Mouse (Mus musculus) hindlimb bud, embryonic 11.5 days (tissue): ENCODE results near the gene Armc9.

Source experiments
- DNase-seq: peaks from one replicate; pipeline ENCODE4 v3.0.0-alpha.2; 2012; ENCODE audit warnings: low read depth, low spot score; ENCODE audit errors: extremely low spot score

The Armc9 gene

GRCm38 (mm10) chr1:86216412-86216811 is 61.8 kb downstream of the Armc9 start:
- DNase-seq: no peak

GRCm38 (mm10) chr1:86217976-86218375 is 63.4 kb downstream of the Armc9 start:
- no peak for DNase-seq

- no peak for DNase-seq
Measured at GRCm38 (mm10) chr1:86225195-86225594, 70.6 kb downstream of the Armc9 start.

GRCm38 (mm10) chr1:86228653-86229052 is 74.1 kb downstream of the Armc9 start:
- DNase-seq: no peak

- no peak for DNase-seq
Measured at GRCm38 (mm10) chr1:86229184-86229829, 74.7 kb downstream of the Armc9 start.

- DNase-seq: no peak
Measured at GRCm38 (mm10) chr1:86232631-86233030, 78.1 kb downstream of the Armc9 start.

GRCm38 (mm10) chr1:86233808-86234207 is 79.2 kb downstream of the Armc9 start:
- DNase-seq: no peak

- DNase-seq: no peak
Measured at GRCm38 (mm10) chr1:86235118-86235517, 80.5 kb downstream of the Armc9 start.

- no peak for DNase-seq
Measured at GRCm38 (mm10) chr1:86236442-86236841, 81.9 kb downstream of the Armc9 start.

GRCm38 (mm10) chr1:86239010-86239409 is 84.4 kb downstream of the Armc9 start:
- no peak for DNase-seq

- DNase-seq: no peak
Measured at GRCm38 (mm10) chr1:86239871-86240270, 85.3 kb downstream of the Armc9 start.

GRCm38 (mm10) chr1:86240959-86241358 is 86.4 kb downstream of the Armc9 start:
- DNase-seq: no peak

GRCm38 (mm10) chr1:86243490-86243889 is 88.9 kb downstream of the Armc9 start:
- no peak for DNase-seq

- DNase-seq: no peak
Measured at GRCm38 (mm10) chr1:86245301-86246085, 90.9 kb downstream of the Armc9 start.

- no peak for DNase-seq
Measured at GRCm38 (mm10) chr1:86253410-86253809, 98.8 kb downstream of the Armc9 start.

- DNase-seq: no peak
Measured at GRCm38 (mm10) chr1:86256311-86256710, 101.7 kb downstream of the Armc9 start.

- no peak for DNase-seq
Measured at GRCm38 (mm10) chr1:86257228-86257627, 102.6 kb downstream of the Armc9 start.

GRCm38 (mm10) chr1:86258171-86258824 is 103.7 kb downstream of the Armc9 start:
- DNase-seq: no peak

- DNase-seq: no peak
Measured at GRCm38 (mm10) chr1:86263564-86264339, 109.2 kb downstream of the Armc9 start.

- DNase-seq: no peak
Measured at GRCm38 (mm10) chr1:86265060-86265459, 110.5 kb downstream of the Armc9 start.

- DNase-seq: no peak
Measured at GRCm38 (mm10) chr1:86268492-86269189, 114.1 kb downstream of the Armc9 start.
